Mouse (Mus musculus): ENCODE data around the gene Ppp1r11. TPM values are rescaled to one million over a fixed set of nuclear protein-coding genes. Genes with fewer than 3 reads are reported as not detected.
"Not testable (repeated sequence)": the region's sequence is repeated elsewhere in the genome, so short reads cannot be mapped to it uniquely, and the experiment has no call there.

Gene Ppp1r11
- polyA plus RNA-seq, 1 experiment = 73.8 TPM

GRCm38 (mm10) chr17:36993770-36994325 is 42.3 kb upstream of the Ppp1r11 start:
- WGBS = 89% methylated on average over 4 of the region's 4 CpGs
- Histone ChIP-seq H3K4me3 (ENCODE audit: insufficient read depth, low read depth, low read length) (no peak overlapping the region), H3K36me3 (ENCODE audit: control insufficient read depth, insufficient read depth, low read length) (no peaks in the 10 kb centered on the region), H3K27ac (ENCODE audit: insufficient read depth, low read depth, low read length) (no peak overlapping the region), H3K4me1 (ENCODE audit: control insufficient read depth, insufficient read depth, low read length) (no peaks in the 10 kb centered on the region; the same call in 1 of the 2 replicates), H3K27me3 (replicated peaks; ENCODE audit: control insufficient read depth, insufficient read depth, low read length) (no peaks in the 10 kb centered on the region)
- TF ChIP-seq CTCF (conservative IDR thresholded peaks at IDR 0.05; ENCODE audit: insufficient read depth, insufficient read length, low read depth, low read length) (no peak), POLR2A (IDR thresholded peaks at IDR 0.05; ENCODE audit: low read depth, low read length) (no peak)
- DNase-seq = no peak

GRCm38 (mm10) chr17:36992336-36993104 is 41.0 kb upstream of the Ppp1r11 start:
- no peaks in the 10 kb centered on the region; the same call in 1 of the 2 replicates for H3K4me1 ChIP-seq (ENCODE audit: control insufficient read depth, insufficient read depth, low read length)
- 55% methylated on average over 3 of the region's 3 CpGs for WGBS

GRCm38 (mm10) chr17:36990630-36991029 is 39.1 kb upstream of the Ppp1r11 start:
- H3K27ac ChIP-seq (ENCODE audit: insufficient read depth, low read depth, low read length); H3K27me3 ChIP-seq (replicated peaks; ENCODE audit: control insufficient read depth, insufficient read depth, low read length); H3K36me3 ChIP-seq (ENCODE audit: control insufficient read depth, insufficient read depth, low read length); H3K4me3 ChIP-seq (ENCODE audit: insufficient read depth, low read depth, low read length); DNase-seq; H3K4me1 ChIP-seq (ENCODE audit: control insufficient read depth, insufficient read depth, low read length): not testable (repeated sequence)
- WGBS = 95% methylated on average over 6 of the region's 6 CpGs

More at GRCm38 (mm10) chr17:36992336-36993104, 41.0 kb upstream of the Ppp1r11 start:
- H3K4me3 ChIP-seq (ENCODE audit: insufficient read depth, low read depth, low read length) = no peak overlapping the region
- no peak for DNase-seq
- H3K27ac ChIP-seq (ENCODE audit: insufficient read depth, low read depth, low read length) = no peak overlapping the region
- no peak for TF ChIP-seq CTCF (conservative IDR thresholded peaks at IDR 0.05; ENCODE audit: insufficient read depth, insufficient read length, low read depth, low read length)
- TF ChIP-seq POLR2A (IDR thresholded peaks at IDR 0.05; ENCODE audit: low read depth, low read length) = no peak
- no peaks in the 10 kb centered on the region for H3K27me3 ChIP-seq (replicated peaks; ENCODE audit: control insufficient read depth, insufficient read depth, low read length)
- no peaks in the 10 kb centered on the region for H3K36me3 ChIP-seq (ENCODE audit: control insufficient read depth, insufficient read depth, low read length)

GRCm38 (mm10) chr17:36989437-36989836 is 37.9 kb upstream of the Ppp1r11 start, which contains the start of gene H2-M5:
Gene H2-M5, minus strand, starts transcription at chr17:36989537.
- Histone ChIP-seq H3K36me3 (ENCODE audit: control insufficient read depth, insufficient read depth, low read length) (no peaks in the 10 kb centered on the region), H3K27me3 (replicated peaks; ENCODE audit: control insufficient read depth, insufficient read depth, low read length) (no peaks in the 10 kb centered on the region), H3K4me3 (ENCODE audit: insufficient read depth, low read depth, low read length) (no peak within 1 kb of the TSS), H3K27ac (ENCODE audit: insufficient read depth, low read depth, low read length) (no peak within 1 kb of the TSS), H3K4me1 (ENCODE audit: control insufficient read depth, insufficient read depth, low read length) (no peaks in the 10 kb centered on the region)
- TF ChIP-seq CTCF (conservative IDR thresholded peaks at IDR 0.05; ENCODE audit: insufficient read depth, insufficient read length, low read depth, low read length) = no peak
- TF ChIP-seq POLR2A (IDR thresholded peaks at IDR 0.05; ENCODE audit: low read depth, low read length) = no peak
- WGBS = 35% methylated on average over 5 of the region's 5 CpGs
- DNase-seq = no peak

- 12% methylated on average over 24 of the region's 24 CpGs for WGBS
- no peak for DNase-seq
- Histone ChIP-seq H3K27me3 (replicated peaks; ENCODE audit: control insufficient read depth, insufficient read depth, low read length) (no peaks in the 10 kb centered on the region), H3K4me3 (ENCODE audit: insufficient read depth, low read depth, low read length) (no peak overlapping the region), H3K27ac (ENCODE audit: insufficient read depth, low read depth, low read length) (no peak overlapping the region), H3K4me1 (ENCODE audit: control insufficient read depth, insufficient read depth, low read length) (no peaks in the 10 kb centered on the region), H3K36me3 (ENCODE audit: control insufficient read depth, insufficient read depth, low read length) (no peaks in the 10 kb centered on the region)
- no peak for TF ChIP-seq CTCF (conservative IDR thresholded peaks at IDR 0.05; ENCODE audit: insufficient read depth, insufficient read length, low read depth, low read length)
- TF ChIP-seq POLR2A (IDR thresholded peaks at IDR 0.05; ENCODE audit: low read depth, low read length) = no peak
Observed at GRCm38 (mm10) chr17:36988475-36988874, 36.9 kb upstream of the Ppp1r11 start.

GRCm38 (mm10) chr17:36982253-36983155 is 31.0 kb upstream of the Ppp1r11 start:
- no peak overlapping the region for H3K4me3 ChIP-seq (ENCODE audit: insufficient read depth, low read depth, low read length)
- no peaks in the 10 kb centered on the region for H3K36me3 ChIP-seq (ENCODE audit: control insufficient read depth, insufficient read depth, low read length)
- WGBS = 62% methylated on average over 5 of the region's 5 CpGs
- TF ChIP-seq CTCF (conservative IDR thresholded peaks at IDR 0.05; ENCODE audit: insufficient read depth, insufficient read length, low read depth, low read length) = no peak
- TF ChIP-seq POLR2A (IDR thresholded peaks at IDR 0.05; ENCODE audit: low read depth, low read length) = no peak
- no peak overlapping the region for H3K27ac ChIP-seq (ENCODE audit: insufficient read depth, low read depth, low read length)
- H3K4me1 ChIP-seq (ENCODE audit: control insufficient read depth, insufficient read depth, low read length) = peaks cover 4% of the 10 kb centered on the region; the same call in 1 of the 2 replicates
- no peaks in the 10 kb centered on the region for H3K27me3 ChIP-seq (replicated peaks; ENCODE audit: control insufficient read depth, insufficient read depth, low read length)
- no peak for DNase-seq

GRCm38 (mm10) chr17:36981845-36982244 is 30.3 kb upstream of the Ppp1r11 start:
- no peak for DNase-seq
- Histone ChIP-seq H3K27me3 (replicated peaks; ENCODE audit: control insufficient read depth, insufficient read depth, low read length) (no peaks in the 10 kb centered on the region), H3K27ac (ENCODE audit: insufficient read depth, low read depth, low read length) (no peak overlapping the region), H3K36me3 (ENCODE audit: control insufficient read depth, insufficient read depth, low read length) (no peaks in the 10 kb centered on the region), H3K4me3 (ENCODE audit: insufficient read depth, low read depth, low read length) (no peak overlapping the region), H3K4me1 (ENCODE audit: control insufficient read depth, insufficient read depth, low read length) (peaks cover 4% of the 10 kb centered on the region; the same call in 1 of the 2 replicates)
- TF ChIP-seq CTCF (conservative IDR thresholded peaks at IDR 0.05; ENCODE audit: insufficient read depth, insufficient read length, low read depth, low read length) = no peak
- no peak for TF ChIP-seq POLR2A (IDR thresholded peaks at IDR 0.05; ENCODE audit: low read depth, low read length)
- WGBS = 16% methylated on average over 4 of the region's 4 CpGs
